Mouse (Mus musculus): ENCODE data around the gene Nptn.

Gene Nptn

DNA sequence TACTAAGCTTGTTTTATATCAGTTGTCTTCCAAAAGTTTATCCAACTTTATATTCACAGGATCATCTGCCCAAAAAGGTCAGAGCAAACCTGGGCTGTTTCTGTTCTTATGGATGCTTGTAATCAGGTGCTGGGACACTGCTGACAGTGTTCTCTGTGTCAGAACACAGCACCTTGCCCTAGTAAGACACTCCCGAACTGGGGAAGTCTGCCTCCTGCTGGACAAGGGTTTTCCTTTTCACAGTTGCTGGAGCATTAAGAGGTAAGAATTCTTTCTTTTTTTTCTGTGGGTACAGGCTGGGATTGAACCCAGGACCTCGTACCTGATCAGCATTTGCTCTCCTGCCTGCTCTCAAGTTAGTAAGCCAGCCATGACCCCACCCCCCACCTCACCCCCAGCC, 74.4 kb downstream of the Nptn start:
- DNase-seq (ENCODE audit: low spot score in 2 of 2) = peak; percentile 76 to 87

- DNase-seq (ENCODE audit: low spot score in 2 of 2) = peak in 1 of 2 experiments; percentile 55
Observed at GRCm38 (mm10) chr9:58656824-58657223, 74.8 kb downstream of the Nptn start.

DNA sequence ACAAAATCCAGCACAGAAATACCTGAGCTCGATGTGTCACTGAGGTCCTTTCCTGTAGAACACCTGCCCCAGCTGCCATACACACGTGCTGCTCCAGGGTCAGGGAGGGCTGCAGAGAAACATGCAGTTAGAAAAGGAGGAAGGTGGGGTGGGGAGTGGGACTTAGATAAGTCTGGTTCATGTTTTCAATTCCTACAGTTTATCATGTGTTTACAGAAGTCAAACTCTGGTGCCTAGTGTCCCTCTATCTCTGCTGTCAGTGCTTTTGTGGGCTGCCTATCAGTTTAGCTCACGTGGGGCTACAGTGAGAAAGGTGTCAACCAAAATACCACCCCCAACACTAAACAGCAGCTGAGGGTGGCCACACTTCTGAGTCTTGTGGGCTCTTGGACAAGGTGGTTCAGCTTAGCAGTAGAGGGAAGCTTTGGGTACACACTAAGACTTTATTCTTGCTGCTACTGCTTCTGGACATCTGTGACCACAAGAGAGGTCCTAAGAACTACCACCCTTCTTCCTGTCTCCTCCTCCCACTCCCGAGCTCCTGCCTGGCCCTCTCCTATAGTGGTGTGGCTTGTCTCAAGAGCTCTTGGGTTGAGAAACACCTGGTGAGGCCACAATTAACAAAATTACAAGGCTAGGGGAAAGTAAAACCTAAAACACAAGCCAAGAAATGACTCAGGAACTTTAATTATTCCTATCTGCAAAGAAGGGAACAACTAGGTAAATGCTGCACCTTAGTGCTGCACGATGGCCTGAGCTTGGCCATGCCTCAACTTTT, 75.9 kb downstream of the Nptn start:
- DNase-seq (ENCODE audit: low spot score in 2 of 2) = peak; percentile 48 to 72

GRCm38 (mm10) chr9:58658596-58659309, 76.7 kb downstream of the Nptn start:
- DNase-seq (ENCODE audit: low spot score in 2 of 2) = peak in 1 of 2 experiments; percentile 48

DNA sequence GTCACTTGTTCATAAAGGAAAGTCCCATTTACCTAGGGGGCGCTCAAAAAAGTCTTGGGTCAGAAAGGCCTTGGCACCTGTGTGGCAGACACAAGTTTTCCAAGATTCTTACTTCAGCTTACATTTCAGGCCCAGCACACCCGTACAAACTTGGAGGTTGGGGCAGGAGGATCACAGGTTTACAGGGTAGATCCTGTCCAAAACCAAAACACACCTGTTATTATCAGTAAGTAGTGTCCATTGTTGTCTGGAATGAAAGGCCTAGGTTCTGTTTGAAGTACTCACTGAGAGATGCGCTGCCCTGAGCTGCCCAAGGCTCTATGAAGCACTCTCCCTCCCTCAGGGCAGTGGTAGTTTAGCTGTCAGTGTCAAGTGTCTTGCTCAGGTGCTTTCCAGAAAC, 77.3 kb downstream of the Nptn start:
- peak in 1 of 2 experiments; percentile 36 for DNase-seq (ENCODE audit: low spot score in 2 of 2)

DNA sequence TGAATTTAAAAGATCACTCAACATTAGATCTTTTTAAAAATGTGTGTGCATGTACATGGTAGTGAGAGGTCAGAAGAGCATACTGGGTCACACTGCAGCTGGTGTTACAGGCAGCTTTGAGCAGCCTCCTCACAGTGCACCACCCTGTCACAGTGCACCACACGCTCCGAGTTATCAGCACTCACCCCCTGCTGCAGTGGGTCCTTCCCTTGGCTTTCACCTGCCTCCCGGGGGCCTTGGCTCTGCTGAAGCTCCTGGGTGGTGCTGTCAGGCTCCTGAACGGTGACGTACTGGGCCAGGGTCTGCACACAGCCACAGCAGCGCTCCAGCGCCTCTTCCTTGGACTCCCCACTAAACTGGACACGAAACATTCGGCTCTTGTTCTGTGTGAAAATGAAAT, 77.9 kb downstream of the Nptn start:
- DNase-seq (ENCODE audit: low spot score in 2 of 2) = peak; percentile 63 to 67

- peak; percentile 33 to 34 for DNase-seq (ENCODE audit: low spot score in 2 of 2)
Observed at GRCm38 (mm10) chr9:58660673-58661072, 78.6 kb downstream of the Nptn start.

DNA sequence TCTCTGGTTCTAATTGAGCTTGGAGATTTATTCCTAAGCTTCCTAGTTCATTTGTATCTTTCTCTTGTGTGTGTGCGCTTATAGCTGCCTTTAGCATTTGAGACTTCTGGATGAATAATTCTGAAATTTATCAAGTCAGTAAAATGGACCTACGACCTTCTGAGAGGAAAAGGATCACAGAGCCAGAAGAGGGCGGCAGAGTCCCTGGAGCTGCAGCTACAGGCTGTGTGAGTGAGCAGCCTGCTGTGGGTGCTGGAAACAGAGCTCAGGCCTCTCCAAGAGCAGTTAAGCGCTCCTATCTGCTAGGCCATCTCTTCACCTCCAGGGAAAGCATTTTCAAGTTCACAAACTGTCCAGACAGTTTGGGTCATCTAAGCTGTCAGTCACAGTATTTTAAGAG, 80.0 kb downstream of the Nptn start:
- peak; percentile 48 to 58 for DNase-seq (ENCODE audit: low spot score in 2 of 2)

- no peak for DNase-seq (ENCODE audit: low spot score in 2 of 2)
Observed at GRCm38 (mm10) chr9:58662791-58663190, 80.8 kb downstream of the Nptn start.

DNA sequence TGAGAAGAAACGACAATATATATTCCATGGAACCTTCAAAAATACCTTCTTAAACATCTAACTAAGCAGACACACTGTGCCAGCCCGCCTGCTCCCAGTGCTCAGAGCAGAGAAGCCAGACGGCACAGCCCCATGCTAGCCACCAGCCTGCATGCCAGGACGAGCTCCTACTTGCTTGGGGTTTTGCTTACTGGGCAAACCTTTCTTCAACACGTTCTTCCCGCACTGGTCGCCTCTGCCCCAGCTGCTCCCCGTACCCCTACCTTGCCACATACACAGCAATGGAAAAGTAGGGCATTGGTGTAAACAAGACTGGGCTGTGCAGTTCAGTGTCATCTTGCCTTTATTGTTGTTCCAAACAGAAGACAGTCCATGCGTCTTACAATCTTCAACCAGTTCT, 83.5 kb downstream of the Nptn start:
- no peak for DNase-seq (ENCODE audit: low spot score in 2 of 2)

- DNase-seq (ENCODE audit: low spot score in 2 of 2) = no peak
Observed at GRCm38 (mm10) chr9:58666191-58666590, 84.2 kb downstream of the Nptn start.

GRCm38 (mm10) chr9:58667244-58667643, 85.2 kb downstream of the Nptn start:
- no peak for DNase-seq (ENCODE audit: low spot score in 2 of 2)

DNA sequence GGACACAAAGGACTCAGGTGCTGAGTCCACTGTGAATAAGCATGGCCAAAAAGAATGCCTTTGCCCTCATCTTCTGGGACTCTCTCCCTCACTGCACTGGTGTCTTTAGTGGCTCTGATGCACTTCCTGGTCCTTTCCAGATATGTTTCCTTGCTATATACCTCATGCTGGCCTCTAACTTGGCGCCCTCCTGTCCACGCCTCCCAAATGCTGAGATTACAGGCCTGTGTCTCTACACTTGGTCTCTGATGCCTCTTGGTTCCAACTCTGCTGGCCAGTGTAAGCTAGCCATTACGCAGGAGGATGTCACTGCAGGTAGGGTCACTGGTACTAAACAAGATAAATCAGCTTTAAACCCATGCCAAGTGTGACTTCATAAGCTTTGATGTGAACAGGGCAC, 86.1 kb downstream of the Nptn start:
- DNase-seq (ENCODE audit: low spot score in 2 of 2) = no peak

DNA sequence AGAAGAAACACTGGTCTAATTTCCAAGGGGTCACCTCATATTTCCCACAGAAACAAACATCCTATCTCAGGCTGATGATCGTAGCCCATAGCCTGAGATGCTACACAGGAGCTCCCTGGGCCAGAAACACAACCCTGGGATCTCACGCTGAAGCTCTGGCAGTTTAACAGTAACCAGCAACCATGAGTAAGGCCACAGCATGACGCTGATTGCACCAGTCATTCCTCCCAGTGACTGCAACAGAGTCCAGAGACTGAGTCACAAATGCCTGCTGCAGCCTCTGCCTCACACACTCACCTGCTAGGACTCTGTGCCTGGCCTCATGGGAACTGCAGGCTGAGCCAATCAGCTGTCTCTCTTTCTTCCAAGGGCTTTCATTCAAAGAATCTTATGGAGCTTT, 87.0 kb downstream of the Nptn start:
- DNase-seq (ENCODE audit: low spot score in 2 of 2) = no peak

- no peak for DNase-seq (ENCODE audit: low spot score in 2 of 2)
Observed at GRCm38 (mm10) chr9:58669819-58670218, 87.8 kb downstream of the Nptn start.

- DNase-seq (ENCODE audit: low spot score in 2 of 2) = no peak
Observed at GRCm38 (mm10) chr9:58672474-58672873, 90.4 kb downstream of the Nptn start.

DNA sequence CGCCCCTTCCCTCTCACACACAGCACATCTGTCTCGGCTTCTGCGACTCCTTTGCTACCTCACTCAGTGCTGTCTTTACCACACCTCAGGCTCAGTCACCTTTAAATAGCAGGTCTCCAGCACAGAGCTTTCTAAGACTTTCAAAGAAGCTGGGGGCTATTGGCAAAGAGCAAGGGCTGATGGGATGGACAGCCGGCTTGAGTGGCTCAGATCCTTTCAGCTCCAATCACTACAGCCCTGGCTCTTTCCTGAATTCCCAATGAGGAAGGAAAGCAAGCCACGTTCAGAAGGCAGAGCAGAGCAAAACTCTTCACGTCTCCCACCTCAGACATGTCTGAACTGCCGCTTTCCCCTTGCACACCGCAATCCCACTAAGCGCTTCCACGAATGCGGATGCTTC, 92.7 kb downstream of the Nptn start:
- no peak for DNase-seq (ENCODE audit: low spot score in 2 of 2)

DNA sequence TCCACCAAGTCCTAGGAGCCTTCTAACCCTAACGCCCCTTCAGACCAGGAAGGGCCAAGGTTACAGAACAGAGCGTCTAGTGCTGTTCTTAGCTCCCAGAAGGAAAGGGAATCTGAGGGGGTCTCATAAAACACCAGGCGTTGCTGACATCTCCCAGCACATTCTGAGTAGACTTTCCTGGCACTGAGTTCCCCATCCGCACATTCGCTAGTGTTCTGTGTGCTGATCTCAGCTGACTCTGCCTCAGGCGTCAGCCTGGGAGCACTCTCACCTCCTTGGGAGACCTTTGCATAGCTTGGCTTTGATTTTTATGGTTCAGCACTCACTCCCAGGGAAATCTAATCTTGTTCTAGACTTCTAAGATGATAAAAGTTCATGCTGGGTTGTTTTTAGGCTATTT, 93.3 kb downstream of the Nptn start:
- no peak for DNase-seq (ENCODE audit: low spot score in 2 of 2)

DNA sequence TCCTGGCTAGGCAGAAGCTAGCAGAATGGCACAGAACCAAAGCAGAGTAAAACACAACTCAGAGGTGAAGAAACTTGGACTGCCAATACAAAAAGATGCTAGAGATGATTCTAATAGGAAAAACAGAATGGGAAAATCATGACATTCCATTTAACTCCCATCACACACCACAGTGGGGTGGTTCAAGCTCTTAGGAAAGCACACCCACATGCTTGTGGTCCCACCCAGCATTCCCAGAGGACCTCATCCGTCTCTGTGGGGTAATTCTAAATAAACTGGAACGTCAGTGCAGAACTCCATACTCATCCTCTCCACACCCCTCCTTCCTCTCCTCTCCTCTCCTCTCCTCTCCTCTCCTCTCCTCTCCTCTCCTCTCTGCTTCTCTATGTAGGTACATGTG, 99.4 kb downstream of the Nptn start:
- DNase-seq (ENCODE audit: low spot score in 2 of 2) = no peak

DNA sequence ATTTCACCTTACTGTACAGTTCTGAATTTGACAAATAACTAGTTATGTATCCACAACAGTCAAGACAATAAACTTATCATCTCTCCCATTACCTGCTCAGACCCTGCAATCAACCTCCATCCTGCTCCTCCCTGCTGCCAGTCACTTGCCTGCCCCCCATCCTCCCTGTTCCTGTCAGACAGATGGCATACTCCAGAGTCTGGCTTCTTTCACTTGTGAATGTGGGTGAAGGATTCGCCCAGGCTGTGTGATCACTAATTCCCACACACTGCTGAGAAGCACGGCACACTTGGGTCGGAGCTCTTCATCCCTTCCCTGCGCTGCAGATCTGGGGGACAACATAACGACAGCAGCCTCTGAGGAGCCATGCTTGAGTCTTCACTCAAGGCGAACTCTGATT, 100.1 kb downstream of the Nptn start:
- DNase-seq (ENCODE audit: low spot score in 2 of 2) = no peak

DNA sequence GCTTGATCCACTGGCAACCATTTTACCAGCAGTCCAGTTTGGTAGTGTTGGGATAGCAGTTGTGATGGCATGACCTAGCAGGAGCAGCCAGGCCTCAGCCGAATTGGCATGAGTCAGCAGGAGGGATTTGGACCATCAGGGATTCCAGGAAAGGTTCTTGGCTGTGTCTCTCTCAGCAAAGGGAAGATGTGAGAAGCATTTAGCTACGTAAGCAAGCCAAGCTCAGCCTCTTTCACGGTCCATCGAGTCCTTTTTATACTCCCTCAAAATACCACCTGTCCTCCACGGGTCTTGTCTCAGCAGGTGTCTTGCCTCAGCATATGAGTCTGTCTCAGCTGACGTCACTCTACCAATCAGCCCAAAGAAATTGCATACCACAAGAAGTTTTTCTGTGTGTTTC, 101.3 kb downstream of the Nptn start:
- no peak for DNase-seq (ENCODE audit: low spot score in 2 of 2)

DNA sequence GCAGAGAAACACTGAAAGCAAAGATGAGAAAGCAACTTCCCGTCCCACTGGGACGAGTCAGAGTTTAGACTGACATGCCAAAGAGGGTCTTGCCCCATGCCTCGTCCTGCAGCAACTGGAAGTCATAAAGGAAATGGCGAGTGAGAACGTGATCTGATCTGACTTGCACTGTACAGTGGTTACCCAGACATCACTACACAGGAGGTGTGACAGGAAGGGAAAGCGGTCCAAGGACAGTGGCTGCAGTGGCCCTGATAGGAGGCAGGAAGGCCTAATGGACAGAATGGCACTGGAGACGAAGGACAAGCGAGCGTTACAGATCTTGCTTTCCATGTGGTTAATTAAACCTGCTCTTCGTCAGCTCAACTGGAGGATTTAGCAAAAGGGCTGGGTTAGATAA, 103.2 kb downstream of the Nptn start:
- no peak for DNase-seq (ENCODE audit: low spot score in 2 of 2)

GRCm38 (mm10) chr9:58688076-58688475, 106.0 kb downstream of the Nptn start:
- no peak for DNase-seq (ENCODE audit: low spot score in 2 of 2)
